In the genomic region with DNA sequence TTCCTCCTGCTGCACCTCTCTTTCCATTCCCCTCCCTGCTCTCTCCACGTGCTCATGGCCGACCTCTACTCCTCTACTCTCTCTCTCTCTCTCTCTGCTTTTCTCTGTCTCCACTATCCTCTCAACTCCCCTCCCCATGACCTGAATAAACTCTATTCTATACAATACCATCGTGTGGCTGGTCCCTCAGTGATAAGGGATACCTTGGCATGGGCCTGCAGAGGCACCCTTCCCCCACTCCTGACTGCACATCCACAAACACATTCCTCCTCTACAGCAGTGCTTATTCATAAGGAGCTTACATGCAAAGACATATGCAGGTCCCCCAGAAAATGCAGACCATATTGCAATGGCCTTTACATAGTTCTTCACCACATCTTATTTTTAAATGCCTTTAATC, we compare ENCODE assay signal across 13 mouse cellular contexts.
"Had no signal": no experiment of that assay in that cellular context is flagged by ENCODE, and none has a peak within 500 bp of the region (broad histone marks: within the 10 kb centered on the region; RNA-seq: fewer than 3 reads in every experiment).

No protein-coding gene starts in this region.

- DNase-seq: kidney, adult 2 months; kidney, postnatal 25 days; left cerebral cortex, postnatal 4 days; lung, embryonic 14.5 days; lung, postnatal 10 days; lung, postnatal 36 days; midbrain, embryonic 14.5 days; thymus, adult 18-20 months; thymus, postnatal 36 days had no signal

- H3K4me3 ChIP-seq: limb, embryonic 12.5 days; limb, embryonic 15.5 days had no signal

- H3K27ac ChIP-seq: kidney, postnatal 0 days; limb, embryonic 12.5 days; limb, embryonic 15.5 days had no signal

- H3K9me3 ChIP-seq: limb, embryonic 12.5 days; limb, embryonic 15.5 days had no signal

- H3K9ac ChIP-seq: limb, embryonic 12.5 days; limb, embryonic 15.5 days; lung, embryonic 14.5 days had no signal

- H3K4me2 ChIP-seq: limb, embryonic 12.5 days; limb, embryonic 15.5 days; lung, embryonic 14.5 days; midbrain, embryonic 11.5 days had no signal

- H3K27me3 ChIP-seq: limb, embryonic 12.5 days; limb, embryonic 15.5 days had no signal

- H3K36me3 ChIP-seq: limb, embryonic 12.5 days; limb, embryonic 15.5 days had no signal
